Mouse (Mus musculus) gastrocnemius, adult 8-10 months (tissue): ENCODE results near the gene Vegfd. TPM values are rescaled to one million over a fixed set of nuclear protein-coding genes. Genes with fewer than 3 reads are reported as not detected.

Source experiments
- DNase-seq, 2 experiments: peaks; one replicate each; pipeline ENCODE4 v3.0.0; 2022; ENCODE audit warnings: low spot score in 2 of 2
- total RNA-seq, 4 experiments: library from RNA; stranded (reverse); gene quantifications; 2 replicates each; pipeline ENCODE4 v1.2.4; 2022

Vegfd gene
- total RNA-seq, 4 experiments from 2014 or later, result 2.5 to 3.5 (median 2.8) TPM

DNA sequence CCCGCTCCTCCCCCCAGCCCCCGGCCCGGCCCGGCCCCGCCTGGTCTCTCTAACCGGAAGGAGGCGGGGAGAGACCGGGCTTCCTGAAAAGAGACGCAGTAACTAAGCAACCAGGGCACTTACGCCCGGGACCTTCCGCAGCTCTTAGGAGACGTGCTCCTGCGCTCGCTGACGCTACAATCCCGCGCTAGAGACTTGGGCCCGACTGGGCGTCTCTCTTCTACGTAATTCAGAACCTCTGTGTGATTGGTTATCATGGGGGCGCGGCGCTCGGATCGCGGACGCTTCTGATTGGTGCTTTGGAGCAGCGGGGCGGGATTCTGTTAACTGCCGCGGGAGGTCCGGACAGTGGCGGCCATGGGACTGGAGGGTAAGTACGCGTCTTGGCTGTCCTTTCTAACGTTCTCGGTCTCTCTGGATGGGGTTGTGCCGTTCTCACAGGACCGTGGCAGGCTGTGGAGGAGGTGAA is 46.3 kb downstream of the Vegfd start, which contains the start of gene Piga:
Gene Piga, plus strand, starts transcription at position 317 of the 469 bp plus-strand sequence.
- peak; percentile 86 to 91 for DNase-seq

DNA sequence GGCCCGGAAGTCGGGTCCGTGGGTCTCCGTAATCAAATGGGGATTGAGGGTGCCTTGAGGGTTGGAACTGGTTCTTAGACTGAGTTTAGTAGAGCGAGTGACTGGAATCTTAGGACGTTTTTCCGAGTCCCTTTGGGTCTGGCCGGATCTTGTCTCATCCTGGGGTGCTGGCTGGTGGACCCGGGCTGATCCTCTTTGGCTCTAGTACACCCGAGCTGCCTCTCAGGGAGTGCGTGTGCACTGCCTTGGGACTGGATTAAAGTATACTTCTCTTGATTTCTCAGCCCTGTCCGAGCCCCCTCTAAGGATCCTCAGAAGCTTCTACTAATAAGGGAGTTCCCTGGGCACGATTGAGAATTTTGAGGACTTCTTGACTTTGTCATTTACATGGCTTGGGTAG is 46.8 kb downstream of the Vegfd start:
- DNase-seq, result no peak

GRCm38 (mm10) chrX:164420518-164420917 is 47.3 kb downstream of the Vegfd start:
- DNase-seq, result no peak

GRCm38 (mm10) chrX:164424821-164425220 is 51.6 kb downstream of the Vegfd start:
- DNase-seq, result no peak

- DNase-seq, result no peak
These were observed 54.1 kb downstream of the Vegfd start for GRCm38 (mm10) chrX:164427295-164427694.

DNA sequence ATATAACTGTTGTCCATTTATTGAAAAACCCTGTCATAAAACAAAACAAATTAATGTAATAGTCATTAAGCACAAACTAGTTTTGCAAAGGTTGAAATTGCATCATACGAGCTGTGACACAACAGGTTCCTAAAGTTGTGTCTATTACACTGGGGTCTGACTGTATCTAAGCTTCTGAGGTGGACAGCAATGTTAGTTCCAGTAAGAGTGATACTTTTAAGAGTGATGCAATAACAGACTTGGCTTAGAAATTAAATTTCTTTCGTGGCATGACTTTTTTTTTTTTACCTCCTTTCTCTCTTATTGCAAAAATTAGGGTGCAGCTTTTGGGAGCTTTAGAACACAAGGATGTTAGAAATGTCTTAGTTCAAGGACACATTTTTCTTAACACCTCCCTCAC is 55.0 kb downstream of the Vegfd start:
- no peak for DNase-seq

- DNase-seq, result no peak
These were observed 57.4 kb downstream of the Vegfd start for GRCm38 (mm10) chrX:164430621-164431020.

DNA sequence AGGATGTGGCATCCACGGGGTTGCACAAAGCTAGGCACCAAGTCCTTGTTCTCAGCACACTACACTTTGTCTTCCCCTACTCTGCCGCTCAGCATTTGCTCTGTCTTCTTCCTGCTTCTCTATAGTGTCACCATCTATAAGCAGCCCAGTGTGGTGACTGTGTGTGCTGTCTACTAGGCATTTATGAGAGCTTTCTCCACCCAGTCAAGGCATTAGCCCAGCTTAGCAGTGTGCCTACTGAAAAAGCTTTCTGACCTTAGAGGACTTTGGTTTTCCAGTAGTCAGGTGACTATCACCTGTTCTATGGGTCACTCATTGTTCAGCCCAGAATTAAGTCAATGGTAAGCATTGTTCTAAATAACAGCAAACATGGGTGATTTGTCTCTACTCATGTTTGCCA is 58.0 kb downstream of the Vegfd start:
- no peak for DNase-seq

GRCm38 (mm10) chrX:164431541-164431940 is 58.4 kb downstream of the Vegfd start:
- no peak for DNase-seq

DNA sequence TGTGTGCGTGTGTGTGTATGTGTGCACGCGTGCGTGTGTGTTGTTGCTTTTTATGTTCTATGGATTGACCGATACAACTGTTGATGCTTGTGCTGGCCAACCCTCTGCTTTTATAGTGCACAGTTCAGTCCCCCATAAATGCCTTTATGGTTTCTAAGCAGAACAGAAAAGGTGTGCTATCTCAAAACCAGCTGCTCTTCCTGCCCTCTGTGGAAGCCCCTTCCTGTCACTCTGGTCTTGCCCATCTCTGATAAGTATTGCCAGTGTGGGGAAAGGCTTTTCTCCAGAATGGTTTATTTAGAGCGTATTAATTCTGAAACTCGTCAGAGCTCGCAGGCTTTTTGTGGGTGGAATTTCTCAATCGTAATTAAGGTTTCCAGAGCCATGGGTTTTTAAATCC is 59.5 kb downstream of the Vegfd start:
- no peak for DNase-seq

GRCm38 (mm10) chrX:164436709-164437108 is 63.5 kb downstream of the Vegfd start, which contains the start of gene Asb11:
Asb11 (plus strand) TSS chrX:164436994.
- DNase-seq, result no peak

DNA sequence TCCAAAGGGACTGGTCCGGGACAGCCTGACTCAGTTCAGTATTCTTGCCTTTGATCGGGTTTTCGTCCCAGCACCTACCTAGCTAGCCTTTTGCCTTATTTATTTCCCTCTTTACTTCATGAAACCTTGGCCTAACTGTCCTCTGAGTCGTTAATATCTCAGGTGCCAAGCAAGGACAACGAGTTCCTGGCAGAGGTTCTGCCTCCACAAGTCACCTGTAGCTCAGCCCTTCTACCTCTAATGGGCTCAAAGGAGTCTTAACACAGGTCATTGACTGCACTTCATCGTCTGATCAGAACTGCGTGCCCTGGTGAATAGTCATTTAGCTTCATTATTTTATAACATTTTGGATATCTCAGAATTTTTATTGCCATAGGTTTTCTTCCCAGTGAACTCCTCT is 66.3 kb downstream of the Vegfd start:
- DNase-seq, result no peak

GRCm38 (mm10) chrX:164440140-164440539 is 67.0 kb downstream of the Vegfd start:
- peak; percentile 48 to 56 for DNase-seq

DNA sequence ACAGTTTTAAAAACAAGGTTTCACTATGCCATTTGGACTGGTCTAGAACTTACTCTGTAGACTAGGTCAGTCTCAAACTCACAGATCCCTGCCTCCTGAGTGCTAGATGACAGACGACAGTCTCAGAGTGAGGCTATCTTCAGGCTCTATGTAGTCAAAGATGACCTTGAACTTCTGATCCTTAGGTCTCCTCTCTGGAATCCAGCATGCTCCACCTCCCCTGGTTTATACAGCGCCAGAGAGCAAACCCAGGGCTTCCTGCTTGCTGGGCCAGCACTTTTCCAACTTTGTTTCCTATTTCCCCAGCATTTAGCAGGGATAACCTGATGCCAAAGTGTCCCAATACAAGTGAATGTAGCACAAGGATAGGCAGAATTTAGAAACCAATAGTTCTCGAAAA is 67.5 kb downstream of the Vegfd start:
- no peak for DNase-seq

GRCm38 (mm10) chrX:164441306-164441705 is 68.1 kb downstream of the Vegfd start:
- no peak for DNase-seq

DNA sequence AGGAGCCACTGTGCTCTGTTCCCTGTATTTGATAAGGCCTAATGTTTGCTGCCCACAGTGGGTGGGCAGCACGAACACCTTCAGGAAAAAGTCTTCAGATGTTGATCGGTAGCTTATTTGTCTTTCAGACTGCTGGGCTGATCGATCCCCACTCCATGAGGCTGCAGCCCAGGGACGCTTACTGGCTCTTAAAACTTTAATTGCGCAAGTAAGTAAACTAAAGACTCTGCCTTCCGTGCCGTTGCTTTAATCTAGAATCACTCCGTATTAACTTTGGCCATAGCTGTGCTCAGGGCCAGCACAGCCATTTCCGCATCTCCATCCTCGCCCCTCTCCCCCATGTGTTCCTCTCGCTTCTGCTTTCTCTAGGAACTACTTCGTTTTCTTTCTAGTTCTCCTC is 72.4 kb downstream of the Vegfd start:
- no peak for DNase-seq

DNA sequence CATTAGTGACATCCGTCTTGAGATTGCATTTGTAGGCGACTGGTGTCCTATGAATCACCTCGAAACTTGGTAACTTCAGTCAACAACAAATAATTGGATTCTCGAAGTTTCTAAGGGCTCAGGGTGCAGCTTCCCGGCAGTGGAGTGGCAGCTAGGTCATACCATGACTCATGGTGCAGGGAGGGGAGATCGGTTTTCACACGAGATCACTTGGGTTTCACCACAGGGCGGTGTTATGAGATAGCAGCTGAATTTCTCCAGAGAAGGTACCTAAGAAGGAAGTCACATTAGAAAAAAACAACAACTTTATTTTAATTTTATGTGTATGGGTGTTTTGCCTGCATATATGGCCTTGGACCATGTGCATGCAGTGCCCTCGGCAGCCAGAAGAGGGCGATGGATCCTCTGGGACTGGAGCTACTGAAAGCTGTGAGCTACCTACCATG is 73.0 kb downstream of the Vegfd start:
- no peak for DNase-seq

- DNase-seq, result no peak
These were observed 73.9 kb downstream of the Vegfd start for GRCm38 (mm10) chrX:164446835-164447681.

DNA sequence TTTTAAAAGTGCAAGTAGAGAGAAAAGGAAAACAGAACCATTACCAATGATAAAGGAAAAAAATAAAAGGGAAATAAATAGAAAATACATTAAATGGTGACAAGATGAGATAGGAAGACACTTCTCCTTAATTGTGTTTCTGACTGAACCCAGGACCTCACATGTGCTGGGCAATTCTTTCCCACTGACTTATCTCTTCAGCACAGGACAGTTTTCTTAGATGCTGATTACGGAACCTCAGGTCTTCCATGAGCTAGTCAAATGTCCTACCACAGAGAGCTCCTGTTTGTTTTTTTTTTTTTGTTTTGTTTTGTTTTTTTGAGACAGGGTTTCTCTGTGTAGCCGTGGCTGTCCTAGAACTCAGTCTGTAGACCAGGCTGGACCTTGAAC is 74.5 kb downstream of the Vegfd start:
- no peak for DNase-seq

- DNase-seq, result no peak
These were observed 76.0 kb downstream of the Vegfd start for GRCm38 (mm10) chrX:164449201-164449600.
